Mouse (Mus musculus) thymus, postnatal 14 days (tissue): ENCODE results near the gene Tcl1b2.
A peak's percentile ranks its signal among the peaks of the same experiment; 100 is the strongest.
"Not testable (repeated sequence)": the region's sequence is repeated elsewhere in the genome, so short reads cannot be mapped to it uniquely, and the experiment has no call there.

Experiments
- DNase-seq: peaks from one replicate; pipeline ENCODE4 v3.0.0; 2021

The Tcl1b2 gene

DNA sequence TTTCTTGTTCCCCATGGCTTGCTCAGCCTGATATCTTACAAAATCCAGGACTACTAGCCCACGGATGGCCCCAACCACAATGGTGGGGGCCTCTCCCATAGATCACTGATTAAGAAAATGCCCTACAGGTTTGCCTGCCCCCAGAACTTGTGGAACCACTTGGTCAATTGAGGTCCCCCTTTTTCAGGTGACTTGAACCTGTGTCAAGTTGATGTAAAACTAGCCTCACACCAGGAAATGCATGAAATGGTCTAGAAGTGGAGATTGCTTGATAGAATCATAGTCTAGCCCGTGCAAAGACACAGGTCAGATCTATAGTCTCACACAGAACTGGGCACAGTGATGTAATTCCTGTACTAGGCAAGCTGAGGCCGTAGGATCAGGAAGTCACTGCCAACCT is at the start of gene Tcl1b2:
TSS of gene Tcl1b2 (plus strand) at position 301 of the 400 bp plus-strand sequence.
- no peak for DNase-seq

DNA sequence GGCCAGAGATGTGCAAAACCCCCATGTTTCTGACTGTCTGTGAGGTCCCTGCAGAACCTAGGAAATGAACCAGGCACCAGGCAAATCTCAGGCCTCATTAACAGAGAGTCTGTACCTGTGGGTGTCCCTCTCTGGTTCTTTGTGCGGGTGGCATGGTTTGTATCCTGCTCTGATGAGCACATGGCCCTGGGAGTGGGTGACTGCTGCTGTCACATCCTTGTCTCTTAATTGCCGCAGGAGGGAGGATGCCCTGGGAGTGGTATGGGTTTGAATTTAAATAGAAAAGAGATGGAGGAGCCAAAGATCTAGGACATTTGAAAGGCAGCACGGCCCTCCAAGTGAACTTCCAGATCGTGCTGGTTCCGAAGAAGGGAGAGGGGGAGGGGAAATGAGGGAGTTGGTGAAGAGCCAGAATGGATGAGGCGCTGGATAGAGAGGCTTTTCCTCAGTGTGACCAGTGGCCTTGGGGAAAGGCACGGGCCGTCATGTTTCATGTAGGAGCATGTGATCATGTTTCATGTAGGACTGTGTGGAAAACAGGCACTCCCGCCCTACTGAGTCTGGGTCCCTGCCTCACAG is 46.3 kb upstream of the Tcl1b2 start:
- no peak for DNase-seq

DNA sequence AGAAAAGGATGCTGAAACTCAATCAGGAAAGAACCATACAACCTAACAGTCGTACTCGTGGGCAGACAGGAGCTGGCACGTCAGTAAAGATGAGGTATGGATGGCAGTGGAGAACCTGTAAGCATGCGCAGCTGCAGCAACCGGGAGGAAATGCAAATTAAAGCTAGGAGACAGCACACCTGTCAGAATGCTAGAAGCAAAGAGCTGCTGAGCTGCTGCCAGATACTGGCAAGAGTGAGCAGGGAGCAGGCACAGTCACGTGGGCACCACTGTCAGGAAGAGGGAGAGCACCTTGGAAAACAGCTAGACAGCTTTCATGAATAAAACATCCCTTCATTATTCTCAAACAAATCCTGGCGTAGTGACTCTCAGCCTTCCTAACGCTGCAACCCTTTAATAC is 42.9 kb upstream of the Tcl1b2 start:
- DNase-seq, result no peak

DNA sequence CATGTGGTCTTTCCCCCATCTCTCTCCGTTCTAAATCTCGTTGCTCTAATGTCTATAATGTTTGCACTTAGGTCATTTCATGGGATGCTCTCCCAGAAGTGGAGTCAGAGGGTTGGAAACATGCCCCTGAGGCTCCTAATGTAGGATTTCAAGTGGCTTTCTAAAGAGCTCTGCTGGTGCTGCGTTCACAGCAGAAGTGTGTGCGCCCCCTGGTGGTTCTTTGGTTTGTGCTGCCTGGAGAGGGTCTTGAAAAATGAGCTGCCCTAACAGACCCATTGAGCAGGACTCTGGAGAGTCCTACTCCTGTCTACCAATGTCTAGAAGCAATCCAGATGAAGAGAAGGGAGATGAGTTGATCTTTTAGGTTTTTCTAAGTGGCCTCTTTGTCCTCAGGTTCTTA is 41.8 kb upstream of the Tcl1b2 start:
- peak; percentile 82 for DNase-seq

DNA sequence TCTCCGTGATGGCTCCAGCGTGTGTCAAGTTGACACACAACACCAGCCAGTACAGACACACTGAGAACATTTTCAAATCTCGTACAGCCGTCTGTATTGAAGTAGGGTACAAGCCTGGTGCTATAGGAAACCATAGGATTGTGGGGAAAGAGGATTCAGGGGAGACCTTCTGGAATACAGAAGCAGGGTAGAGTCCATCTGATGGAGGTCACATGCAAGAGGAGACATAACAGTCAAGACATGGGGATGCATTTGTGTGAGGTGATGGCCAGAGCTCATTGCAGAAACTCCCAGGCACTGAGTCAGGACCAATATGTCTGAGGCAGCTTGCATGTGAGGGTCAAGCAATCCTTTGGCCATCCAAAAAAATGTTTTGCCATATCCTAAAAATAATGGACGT is 40.5 kb upstream of the Tcl1b2 start:
- DNase-seq, result no peak

DNA sequence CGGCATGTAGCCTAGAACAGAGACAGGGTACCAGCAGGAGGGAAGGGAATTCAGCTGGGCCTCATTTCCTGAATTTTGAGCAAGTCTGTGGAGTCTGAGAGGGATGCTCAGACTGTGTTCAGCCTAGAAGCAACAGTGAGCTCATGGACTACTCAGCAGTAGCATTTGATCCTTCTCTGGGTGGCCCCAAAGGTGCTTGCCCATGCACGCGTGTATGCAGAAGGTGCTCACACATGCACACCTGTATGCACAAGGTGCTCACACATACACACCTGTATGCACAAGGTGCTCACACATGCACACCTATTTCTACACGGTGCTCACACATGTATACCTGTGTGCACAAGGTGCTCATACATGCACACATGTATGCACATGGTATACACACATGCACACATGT is 37.0 kb upstream of the Tcl1b2 start:
- DNase-seq, result no peak

DNA sequence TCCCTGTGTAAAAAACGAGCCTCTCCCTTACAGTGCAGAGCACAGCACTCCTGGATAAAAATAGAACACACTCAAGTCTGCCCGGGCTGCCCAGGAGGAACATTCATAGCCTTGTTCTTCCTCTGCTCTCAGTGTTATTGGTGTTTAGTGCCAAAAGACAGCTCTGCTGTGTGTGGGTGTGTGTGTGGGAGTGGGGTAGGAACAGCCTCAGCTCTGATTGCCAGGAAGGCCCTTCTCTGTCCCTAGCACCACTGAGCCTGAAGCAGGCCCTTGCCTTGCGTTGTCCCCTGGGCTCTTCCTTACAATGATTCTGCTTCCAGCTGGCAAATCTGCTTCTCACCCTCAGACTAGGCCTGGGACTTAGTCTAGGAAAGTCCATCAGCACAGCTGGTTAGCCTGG is 36.4 kb upstream of the Tcl1b2 start:
- no peak for DNase-seq

DNA sequence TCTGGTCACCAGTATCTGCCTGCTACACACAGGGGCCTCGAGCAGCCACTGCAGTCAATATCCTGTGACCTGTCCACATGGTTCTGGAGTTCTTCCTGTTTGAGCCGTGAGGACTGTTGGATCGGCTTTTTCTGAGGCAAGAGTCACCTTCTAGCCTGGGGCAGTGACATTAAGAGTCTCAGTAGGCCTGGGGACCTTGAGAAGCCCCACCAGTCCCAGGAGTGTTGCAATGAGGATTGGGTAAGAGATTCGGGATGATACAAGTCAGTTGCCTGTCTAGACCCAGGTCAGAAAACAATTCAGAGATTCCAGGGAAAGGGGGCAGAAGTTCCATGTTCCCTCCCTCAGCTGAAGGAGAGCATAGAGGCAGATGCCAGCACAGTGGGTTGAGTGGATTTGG is 36.0 kb upstream of the Tcl1b2 start:
- no peak for DNase-seq

DNA sequence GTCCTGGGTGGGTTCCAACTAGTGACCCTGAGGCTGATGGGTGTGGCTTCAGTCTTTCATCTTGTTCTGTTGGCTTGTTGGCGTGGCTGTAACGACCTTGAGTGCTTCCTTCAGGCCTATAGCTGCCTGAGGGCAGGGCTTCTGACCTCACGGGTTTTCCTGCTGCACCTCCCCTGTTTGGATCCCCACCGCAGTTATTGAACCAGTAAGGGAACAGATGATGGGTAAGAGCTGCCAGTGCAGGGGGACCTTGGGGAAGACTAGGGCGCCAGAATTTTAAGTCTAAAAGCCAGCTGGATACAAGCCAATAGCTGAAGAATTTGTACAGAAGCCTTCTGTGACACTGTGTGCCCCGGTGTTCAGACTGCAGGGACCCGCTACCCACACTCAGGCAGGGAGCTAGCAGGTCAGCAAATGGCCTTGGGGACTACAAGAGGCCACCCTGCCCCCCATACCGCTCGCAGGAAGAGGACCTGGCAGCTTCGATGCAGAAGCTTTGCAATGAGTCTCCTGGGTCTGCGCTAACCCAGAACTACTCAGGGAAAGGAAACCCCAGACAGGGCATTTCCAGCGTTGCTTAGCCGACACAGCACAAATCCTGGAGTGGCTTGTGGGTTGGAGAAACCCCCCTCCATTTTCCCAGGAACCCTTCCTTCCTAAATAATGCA is 33.4 kb upstream of the Tcl1b2 start:
- DNase-seq, result no peak

DNA sequence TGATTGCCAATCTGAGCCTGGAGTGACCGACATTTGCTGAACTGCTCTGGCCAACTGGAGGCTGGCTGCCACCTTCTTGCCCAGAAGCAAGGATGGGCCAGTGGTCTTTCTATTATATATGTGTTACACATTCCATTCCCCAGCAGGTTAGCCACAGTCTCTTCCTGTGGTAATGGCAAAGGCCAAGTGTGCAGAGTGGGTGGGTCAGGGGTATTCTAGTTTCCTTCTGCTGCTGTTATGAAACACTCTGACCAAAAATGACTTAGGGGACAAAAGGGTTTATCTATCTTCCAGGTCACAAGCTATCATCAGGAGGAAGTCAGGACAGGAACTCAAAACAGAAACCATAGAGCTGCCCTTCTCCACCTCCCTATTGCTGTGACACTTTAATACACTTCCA is 29.2 kb upstream of the Tcl1b2 start:
- no peak for DNase-seq

DNA sequence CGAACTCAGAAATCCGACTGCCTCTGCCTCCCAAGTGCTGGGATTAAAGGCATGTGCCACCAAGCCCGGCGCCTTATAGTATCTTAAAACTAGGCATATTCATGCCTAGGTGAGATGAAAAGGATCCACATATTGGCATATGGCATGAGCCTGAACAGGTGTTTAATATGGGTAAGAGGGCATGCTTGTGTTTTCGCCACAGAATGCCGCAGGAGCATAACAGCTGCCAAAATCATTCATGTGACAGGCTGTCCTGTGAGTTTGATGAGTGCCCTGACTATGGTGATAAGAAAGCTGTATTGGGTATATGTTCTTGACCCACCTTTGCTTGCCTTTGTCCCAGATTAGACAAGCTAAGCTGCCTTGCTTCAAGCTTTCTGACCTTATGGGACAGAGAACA is 20.5 kb upstream of the Tcl1b2 start:
- DNase-seq, result no peak

DNA sequence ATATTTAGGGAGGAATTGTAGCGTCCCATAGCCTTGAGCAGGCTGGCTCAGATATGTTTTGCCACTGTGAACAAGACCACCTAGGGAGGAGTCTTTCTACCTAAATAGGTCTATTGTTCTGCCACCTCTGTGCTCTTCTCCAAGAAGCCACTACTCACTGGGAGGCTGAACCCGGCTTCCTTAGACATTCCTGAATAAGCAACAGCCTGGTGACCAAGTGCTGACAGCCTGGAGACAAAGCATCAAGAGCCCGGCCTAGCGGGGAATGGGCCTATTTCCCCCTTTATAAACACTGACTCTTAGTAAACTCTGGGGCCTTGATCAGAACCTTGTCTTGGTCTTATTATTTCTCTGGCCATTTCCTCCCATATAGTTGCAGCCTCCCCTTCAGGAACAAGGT is 19.3 kb upstream of the Tcl1b2 start:
- DNase-seq, result no peak

DNA sequence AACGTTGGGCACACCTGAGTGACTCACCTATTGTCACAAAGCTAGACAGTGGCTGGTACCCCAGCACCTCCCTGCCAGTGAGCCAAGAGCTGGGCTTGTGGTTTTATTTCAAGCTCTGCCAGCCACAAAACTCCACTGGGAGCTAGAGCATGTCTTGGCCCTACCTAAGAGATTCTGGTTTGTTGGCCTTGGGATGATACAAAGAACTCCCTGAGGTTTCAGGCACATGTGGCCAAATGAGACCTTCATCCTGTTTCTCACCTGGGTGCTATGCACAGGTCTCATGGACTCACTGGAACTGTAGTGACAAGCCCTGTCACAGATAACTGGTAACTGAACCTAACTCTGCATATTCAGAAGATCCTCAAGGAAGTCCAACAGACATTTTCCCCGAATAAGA is 18.2 kb upstream of the Tcl1b2 start:
- no peak for DNase-seq

DNA sequence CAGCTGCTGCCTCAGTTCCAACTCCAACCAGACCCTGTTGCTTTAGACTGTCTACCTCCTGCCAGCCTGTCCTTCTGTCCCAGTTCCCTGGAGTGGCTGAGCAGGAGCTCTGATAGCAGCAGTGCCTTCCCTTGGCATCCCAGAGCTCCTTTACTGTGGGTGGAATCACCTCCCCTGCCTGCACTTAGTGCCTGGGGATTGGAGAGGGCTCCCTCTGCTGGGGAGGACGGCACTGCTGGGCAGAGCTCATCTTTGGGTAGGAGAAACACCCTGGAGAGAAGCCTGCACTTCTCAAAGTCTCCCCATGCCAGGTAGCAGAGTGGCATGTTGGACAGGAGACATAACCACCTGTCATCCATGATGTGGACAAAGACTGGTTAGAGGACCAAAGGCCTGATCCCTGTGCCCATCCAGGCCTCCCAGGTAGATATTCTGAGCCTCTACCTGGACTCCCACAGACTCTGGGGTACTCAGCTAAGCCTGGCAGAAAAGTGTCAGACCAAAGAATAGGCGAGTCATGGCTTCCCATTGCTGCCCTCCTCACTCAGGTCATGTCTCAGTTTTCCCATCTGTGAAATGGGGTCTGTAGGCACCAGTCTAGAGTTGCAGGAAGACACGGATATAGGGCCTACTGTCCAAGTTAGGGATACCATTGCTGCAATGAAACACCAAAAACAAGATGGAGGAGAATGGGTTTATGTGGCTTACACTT is 16.2 kb upstream of the Tcl1b2 start:
- DNase-seq, result not testable (repeated sequence)

DNA sequence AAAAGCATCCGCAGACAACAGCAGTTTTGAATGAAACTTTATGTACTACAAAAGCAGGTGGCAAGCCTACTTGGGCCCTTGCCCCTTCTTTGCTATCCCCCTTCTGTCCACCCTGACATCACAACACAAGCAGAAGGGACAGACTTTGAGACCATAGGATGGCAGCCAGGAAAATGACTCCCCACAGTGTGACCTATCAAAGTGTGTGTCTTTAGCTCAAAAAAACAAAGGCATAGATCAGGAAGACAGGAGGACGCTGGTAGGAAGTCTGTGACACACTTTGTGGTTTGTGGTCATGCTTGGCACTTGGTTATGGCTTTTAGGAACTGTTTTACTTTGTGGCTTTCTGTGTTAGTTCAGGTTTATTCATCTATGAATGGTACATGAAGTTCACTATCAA is 11.6 kb upstream of the Tcl1b2 start:
- DNase-seq, result not testable (repeated sequence)

DNA sequence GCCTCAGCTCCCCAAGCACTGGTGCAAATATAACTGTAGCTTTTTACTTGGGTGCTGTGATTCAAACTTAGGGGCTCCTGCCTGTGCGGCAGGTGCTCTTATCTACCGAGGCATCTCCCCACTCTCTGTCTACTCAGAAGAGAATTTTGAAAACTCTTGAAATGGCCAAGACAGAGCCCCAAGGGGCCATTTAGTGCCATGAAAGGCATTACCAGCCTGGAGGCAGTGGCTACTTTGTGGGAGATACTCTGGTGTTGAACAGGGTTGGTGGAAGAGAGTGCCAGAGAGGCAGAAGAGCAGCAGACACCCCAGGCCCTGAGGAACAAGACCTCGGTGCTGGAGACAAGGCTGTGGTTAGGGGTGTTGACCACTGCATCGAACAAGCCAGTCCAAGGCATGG is 11.0 kb upstream of the Tcl1b2 start:
- not testable (repeated sequence) for DNase-seq

DNA sequence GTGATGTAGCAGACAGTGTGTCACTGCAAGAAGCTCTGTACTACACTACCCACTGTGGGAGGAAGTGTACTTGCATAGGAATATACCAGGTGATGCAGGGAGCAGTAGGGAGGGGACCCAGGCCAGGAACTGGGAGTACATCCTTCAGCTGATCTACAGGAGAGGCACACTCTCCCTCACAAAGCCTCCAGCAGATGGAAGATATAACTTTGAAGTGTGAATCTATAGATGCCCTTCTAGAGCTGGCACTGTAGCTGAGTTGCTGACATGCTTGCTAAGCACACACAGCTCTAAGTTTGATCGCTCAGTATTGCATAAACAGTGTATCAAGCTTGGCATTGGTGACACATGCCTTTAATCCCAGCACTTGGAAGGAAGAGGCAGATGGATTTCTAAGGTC is 8.1 kb upstream of the Tcl1b2 start:
- not testable (repeated sequence) for DNase-seq

DNA sequence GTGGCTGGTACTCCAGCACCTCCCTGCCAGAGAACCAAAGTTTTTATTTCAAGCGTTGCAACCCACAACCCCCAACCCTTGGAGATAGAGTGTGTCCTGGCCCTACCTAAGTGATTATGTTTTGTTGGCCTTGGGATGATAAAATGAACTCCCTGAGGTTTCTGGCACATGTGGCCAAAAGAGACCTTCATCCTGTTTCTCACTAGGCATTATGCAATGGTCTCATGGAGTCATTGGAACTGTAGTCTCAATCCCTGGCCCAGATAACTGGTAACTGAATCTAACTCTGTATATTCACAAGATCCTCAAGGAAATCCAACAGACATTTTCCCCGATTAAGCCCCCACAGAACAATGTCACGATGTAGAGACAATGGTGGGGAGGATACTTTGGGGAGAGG is 2.7 kb upstream of the Tcl1b2 start:
- DNase-seq, result no peak

DNA sequence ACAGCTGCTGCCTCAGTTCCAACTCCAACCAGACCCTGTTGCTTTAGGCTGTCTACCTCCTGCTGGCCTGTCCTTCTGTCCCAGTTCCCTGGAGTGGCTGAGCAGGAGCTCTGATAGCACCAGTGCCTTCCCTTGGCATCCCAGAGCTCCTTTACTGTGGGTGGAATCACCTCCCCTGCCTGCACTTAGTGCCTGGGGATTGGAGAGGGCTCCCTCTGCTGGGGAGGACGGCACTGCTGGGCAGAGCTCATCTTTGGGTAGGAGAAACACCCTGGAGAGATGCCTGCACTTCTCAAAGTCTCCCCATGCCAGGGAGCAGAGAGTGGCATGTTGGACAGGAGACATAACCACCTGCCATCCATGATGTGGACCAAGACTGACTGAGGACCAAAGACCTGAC is 886 bp upstream of the Tcl1b2 start:
- DNase-seq, result not testable (repeated sequence)

DNA sequence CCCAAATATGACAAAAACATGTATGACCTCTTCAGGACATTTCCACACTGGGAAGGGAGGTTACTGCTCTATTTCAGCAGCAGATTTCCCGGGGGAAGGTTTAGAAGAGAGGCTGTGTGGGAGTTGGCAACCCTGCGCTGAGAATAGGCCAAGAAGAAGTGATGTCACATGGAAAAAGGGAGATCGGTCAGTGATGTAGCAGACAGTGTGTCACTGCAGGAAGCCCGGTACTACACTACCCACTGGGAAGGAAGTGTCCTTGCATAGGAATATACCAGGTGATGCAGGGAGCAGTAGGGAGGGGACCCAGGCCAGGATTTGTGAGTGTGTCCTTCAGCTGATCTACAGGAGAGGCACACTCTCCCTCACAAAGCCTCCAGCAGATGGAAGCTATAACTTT is 9.5 kb downstream of the Tcl1b2 start:
- not testable (repeated sequence) for DNase-seq

DNA sequence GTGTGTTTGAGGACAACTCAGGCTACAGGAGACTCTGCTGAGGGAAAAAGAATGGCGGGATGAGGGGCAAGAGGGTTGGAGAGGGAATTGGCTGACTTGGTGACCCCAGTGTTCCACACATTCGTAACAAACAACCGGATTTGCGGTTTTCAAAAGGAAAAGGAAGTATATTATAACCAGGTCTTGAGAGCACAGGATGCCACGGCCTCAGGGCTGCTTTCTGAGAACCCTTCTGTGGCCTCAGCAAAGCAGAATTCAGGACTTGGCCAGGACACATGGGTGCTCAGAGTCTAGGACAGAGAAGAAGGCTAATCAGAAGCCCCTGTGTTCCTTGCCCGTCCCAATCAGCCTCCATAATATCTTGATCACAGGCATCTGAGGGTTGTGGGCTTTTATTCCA is 13.0 kb downstream of the Tcl1b2 start:
- no peak for DNase-seq

DNA sequence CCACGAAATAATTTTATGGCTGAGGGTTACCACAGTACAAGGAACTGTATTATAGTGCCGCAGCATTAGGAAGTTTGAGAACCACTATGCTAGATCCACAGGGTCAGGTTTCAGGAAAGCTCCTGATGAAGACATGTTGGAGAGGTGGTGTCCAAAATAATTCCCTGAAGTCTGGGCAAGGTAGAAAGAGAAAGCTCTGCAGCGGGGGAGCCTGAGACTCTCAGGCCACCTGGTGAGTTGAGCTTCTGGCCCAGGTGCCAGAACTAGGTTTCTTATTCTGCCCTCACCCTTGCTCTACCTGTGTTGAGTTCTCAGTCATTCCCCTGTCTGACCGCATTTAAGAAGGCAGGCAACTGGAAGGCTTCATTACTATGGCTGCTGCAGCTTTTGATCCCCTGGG is 13.6 kb downstream of the Tcl1b2 start, which contains the start of gene Tcl1b1:
TSS of gene Tcl1b1 (plus strand) at position 301 of the 400 bp plus-strand sequence.
- no peak for DNase-seq

DNA sequence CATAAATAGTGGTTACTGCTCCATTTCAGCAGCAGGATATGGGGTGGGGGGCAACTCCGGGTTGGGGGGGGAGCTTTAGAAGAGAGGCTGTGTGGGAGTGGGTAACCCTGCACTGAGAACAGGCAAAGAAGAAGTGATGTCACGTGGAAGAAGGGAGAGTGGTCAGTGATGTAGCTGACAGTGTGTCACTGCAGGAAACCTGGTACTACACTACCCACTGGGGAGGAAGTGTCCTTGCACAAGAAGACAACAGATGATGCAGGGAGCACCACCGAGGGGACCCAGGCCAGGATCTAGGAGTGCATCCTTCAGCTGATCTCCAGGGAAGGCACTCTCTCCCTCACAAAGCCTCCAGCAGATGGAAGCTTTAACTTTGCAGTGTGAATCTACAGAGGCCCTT is 20.9 kb downstream of the Tcl1b2 start:
- DNase-seq, result no peak

DNA sequence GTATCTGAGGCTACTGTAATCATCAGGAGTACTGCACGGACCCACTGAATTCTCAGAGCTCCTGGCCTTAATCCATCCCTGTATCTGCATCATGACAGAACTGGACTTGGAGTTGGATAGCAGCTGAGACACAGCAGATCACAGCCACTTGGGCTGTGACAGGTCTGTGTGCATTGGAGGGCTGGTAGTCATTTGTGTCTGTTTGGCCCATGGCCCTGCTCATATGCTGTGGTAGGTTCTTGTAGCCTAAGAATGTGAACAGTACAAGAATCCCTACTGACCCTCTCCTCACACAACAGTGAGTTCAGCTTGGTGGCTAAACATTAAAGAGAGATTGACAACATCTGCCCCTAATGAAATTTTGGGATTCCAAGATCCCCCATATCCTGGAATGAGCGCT is 27.6 kb downstream of the Tcl1b2 start:
- no peak for DNase-seq
